Mouse (Mus musculus) kidney, adult 2 months (tissue): ENCODE measurements around the gene D430042O09Rik. TPM values are rescaled to one million over a fixed set of nuclear protein-coding genes. Genes with fewer than 3 reads are reported as not detected.

ENCODE experiments used
- DNase-seq: peaks from one replicate; pipeline ENCODE4 v3.0.0; 2021
- H3K27ac ChIP-seq: fragments of 200-500 bp; 2 replicates; pipeline ENCODE4 v1.5.1; 2012; ENCODE audit warnings: low read depth, low read length, control low read depth, inconsistent platforms; ENCODE audit not compliant: insufficient read depth
- H3K27me3 ChIP-seq: fragments of 200-500 bp; replicated peaks from 2 replicates; pipeline ENCODE4 v1.6.1; 2012; ENCODE audit warnings: mild to moderate bottlenecking, moderate library complexity, low read length, inconsistent platforms; ENCODE audit not compliant: control insufficient read depth, insufficient read depth
- H3K36me3 ChIP-seq: fragments of 200-500 bp; 2 replicates; pipeline ENCODE4 v1.6.1; 2012; ENCODE audit warnings: mild to moderate bottlenecking, moderate library complexity, low read length, inconsistent platforms; ENCODE audit not compliant: control insufficient read depth, insufficient read depth
- H3K4me1 ChIP-seq: fragments of 200-500 bp; 2 replicates; pipeline ENCODE4 v1.6.1; 2011; ENCODE audit warnings: low read length; ENCODE audit not compliant: control insufficient read depth, insufficient read depth
- H3K4me3 ChIP-seq: fragments of 200-500 bp; 2 replicates; pipeline ENCODE4 v1.5.1; 2011; ENCODE audit warnings: mild to moderate bottlenecking, low read depth, low read length, control low read depth; ENCODE audit not compliant: insufficient read depth
- CTCF ChIP-seq: fragments of 200-500 bp; conservative IDR thresholded peaks from 2 replicates; pipeline ENCODE4 v1.5.1; 2011; ENCODE audit warnings: low read depth, mild to moderate bottlenecking, control low read depth, low read length, moderate library complexity, mixed read lengths; ENCODE audit not compliant: insufficient read depth, insufficient read length
- POLR2A ChIP-seq: fragments of 200-500 bp; IDR thresholded peaks from one replicate; pipeline ENCODE4 v1.6.1; 2011; ENCODE audit warnings: low read depth, low read length, control low read depth
- WGBS: fragments of 180-500 bp; shearing (Covaris S2); methylation state at CpG from one replicate; pipeline ENCODE4 v1.1.7; 2018; 5-methylcytosine and 5-hydroxymethylcytosine counted together
- polyA plus RNA-seq: library from polyadenylated mRNA; depleted of rRNA; stranded (reverse); fragments of >200 nt; gene quantifications from 2 replicates; pipeline ENCODE4 v1.2.3, GENCODE M21; 2012; rRNA removed

D430042O09Rik gene
- polyA plus RNA-seq, 1 experiment: 15.1 TPM

- H3K36me3 ChIP-seq: no peaks in the 10 kb centered on the region
- no peaks in the 10 kb centered on the region for H3K27me3 ChIP-seq
- H3K27ac ChIP-seq: no peak overlapping the region
- no peak overlapping the region for H3K4me3 ChIP-seq
- no peaks in the 10 kb centered on the region for H3K4me1 ChIP-seq
- no peak for DNase-seq
- 36% methylated on average over 5 of the region's 5 CpGs for WGBS
- no peak for TF ChIP-seq CTCF
- no peak for TF ChIP-seq POLR2A
These were observed 213.1 kb downstream of the D430042O09Rik start for GRCm38 (mm10) chr7:125920801-125921200.

DNA sequence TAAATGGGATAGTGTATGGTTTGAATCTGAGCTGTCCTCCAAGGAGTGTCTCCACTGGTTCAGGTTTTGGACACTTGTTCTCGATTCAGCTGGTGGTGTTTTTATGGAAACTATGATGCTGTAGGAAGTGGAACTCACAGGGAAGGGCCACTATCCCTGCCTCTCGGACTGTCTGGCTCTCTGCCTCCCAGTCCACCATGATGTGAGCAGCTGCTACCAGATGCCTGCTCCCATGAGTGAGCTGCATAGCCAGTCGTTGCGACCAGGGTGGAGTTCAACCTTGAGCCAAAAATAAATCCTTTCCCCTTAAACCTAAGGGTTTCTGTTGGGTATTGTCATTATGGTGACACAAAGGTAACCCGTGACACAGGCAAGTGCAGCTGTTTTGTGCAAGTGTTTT lies 216.4 kb downstream of the D430042O09Rik start:
- 82% methylated on average over 5 of the region's 5 CpGs for WGBS
- no peak for DNase-seq
- TF ChIP-seq POLR2A (no peak), CTCF (no peak)
- Histone ChIP-seq H3K36me3 (no peaks in the 10 kb centered on the region), H3K27ac (no peak overlapping the region), H3K4me1 (no peaks in the 10 kb centered on the region), H3K4me3 (no peak overlapping the region), H3K27me3 (no peaks in the 10 kb centered on the region)

Other genes with a start within 250 kb of the D430042O09Rik start
- gene Nsmce1, start 216.3 kb upstream of the D430042O09Rik start, polyA plus RNA-seq: 38.4 and 46.0 TPM in 2 replicates
- gene Il4ra, start 155.8 kb upstream of the D430042O09Rik start, polyA plus RNA-seq: 16.1 and 20.3 TPM in 2 replicates
- 1.4 and 6.4 TPM in 2 replicates for gene Il21r, start 104.5 kb upstream of the D430042O09Rik start, polyA plus RNA-seq
- 47.9 and 60.5 TPM in 2 replicates for gene Gtf3c1, start 108 bp upstream of the D430042O09Rik start, polyA plus RNA-seq